Mouse (Mus musculus): ENCODE results near the gene Mpp2.

Gene Mpp2

DNA sequence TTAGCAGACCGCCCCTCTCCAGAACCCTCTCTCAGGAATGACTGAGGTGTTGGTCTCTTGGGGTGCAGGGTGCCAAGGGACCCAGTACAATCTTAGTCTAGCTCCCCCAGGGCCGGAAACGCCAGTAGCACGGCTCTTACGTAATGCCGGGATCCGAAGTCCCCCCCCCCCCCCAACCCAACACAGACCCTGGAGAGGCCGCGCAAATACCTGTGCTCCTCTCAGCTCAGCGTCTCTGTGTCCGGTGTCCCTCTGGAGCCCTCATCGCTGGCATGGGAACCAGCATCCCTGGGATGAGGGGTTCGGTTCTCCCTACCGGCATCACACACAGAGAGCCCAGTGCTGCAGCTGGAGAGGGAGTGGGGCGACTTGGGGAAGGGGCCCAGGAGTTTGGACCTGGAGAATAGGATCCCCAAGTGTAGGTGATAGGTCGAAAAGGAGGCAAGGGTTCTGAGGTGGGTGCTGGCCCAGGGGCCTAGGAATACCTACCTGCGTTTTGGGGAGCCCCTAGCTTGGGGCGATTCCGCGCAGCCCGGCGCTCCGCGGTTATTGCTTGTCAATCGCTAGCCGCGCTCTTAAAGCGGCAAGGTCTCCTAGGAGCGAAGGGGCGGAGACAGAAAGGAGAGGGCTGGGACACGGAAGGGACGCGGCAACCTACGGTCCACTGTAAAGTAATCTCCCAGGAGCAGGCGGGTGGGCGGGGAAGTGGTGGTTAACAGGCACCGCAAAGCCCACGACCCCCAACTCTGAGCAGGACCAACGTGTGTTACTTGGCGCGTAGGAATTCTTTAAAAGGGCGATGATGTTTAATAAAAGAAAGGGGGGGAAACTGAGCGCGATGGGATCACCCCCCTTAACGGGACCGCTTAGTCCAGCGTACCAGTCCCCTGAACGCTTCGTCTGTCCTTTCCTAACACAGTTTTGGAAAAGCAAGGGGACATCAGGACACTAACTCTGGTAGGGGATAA is at the start of gene Mpp2:
TSS of gene Mpp2 (minus strand) at position 585 of the 968 bp plus-strand sequence.
- DNase-seq (ENCODE audit: low spot score): peak; percentile 95

DNA sequence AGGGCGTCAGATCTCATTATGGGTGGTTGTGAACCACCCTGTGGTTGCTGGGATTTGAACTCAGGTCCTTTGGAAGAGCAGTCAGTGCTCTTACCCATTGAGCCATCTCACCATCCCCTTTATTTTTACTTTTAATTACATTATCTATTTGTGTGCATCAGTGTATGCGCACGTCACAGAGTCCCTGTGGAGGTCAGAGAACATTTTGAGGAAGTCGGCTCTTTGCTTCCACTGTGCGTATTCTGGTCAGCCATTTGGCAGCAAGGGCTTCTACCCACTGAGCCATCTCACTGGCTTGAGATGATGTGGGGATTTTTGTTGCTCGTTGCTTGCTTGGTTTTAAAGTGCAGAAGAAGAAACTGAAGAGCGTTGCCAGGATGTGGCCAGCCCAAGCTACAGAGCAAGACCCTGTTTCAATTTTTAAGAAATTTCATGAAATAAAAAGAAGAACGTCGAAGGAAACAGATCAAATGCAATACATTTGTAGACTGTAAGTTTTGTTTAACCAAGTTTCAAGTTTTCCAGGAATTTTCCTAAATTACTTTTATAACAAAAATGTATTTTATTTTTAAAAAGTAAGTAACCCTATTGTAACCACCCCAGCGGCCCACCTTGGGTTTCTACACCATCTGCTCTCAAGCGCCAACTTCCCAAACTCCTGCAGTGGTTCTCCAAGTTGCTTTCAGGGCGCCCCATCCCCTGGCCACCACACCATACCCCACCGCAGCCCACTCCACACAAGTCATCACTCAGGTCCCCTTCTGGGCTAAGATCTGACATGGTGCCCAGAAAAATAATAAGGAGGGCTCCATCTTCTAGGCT is 49.5 kb upstream of the Mpp2 start:
- no peak for DNase-seq (ENCODE audit: low spot score)

DNA sequence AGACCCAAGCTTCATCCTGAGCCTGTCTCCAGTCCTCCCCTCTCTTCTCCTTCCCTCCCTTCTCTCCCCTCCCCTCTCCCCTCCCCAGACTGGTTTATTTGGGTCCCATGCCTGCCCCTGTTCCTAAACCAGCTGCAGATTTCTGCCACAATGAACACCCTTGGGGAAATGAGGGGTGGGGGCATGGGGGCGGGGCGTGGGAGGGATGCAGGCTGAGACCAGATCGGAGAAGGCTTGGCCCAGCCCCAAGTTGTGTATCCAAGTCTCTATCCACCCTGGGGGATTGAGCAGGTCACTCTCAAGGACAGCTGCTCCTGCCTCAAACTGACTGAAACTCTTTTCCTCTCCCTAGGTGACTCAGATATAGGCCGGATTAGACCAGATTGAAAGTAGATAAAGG is 46.2 kb upstream of the Mpp2 start:
- DNase-seq (ENCODE audit: low spot score): no peak

- DNase-seq (ENCODE audit: low spot score): no peak
Measured at GRCm38 (mm10) chr11:102117386-102117785, 29.1 kb upstream of the Mpp2 start.

DNA sequence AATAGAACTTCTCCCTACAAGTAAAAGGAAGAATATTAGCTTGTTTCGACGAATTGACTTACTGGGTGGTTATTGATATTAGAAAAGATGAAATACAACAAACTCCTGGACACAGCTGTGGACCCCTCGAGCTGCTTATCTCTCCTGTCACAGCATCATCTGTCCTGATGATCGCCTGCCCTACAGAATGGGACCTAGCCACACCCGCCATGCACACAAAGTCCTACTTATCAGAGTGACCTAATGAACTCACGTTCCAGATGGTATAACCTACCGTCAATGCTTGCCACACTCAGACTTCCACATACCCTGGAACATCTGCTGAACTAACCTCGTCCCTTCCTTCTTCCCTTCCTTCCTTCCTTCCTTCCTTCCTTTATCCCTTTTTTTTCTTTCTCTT is 27.9 kb upstream of the Mpp2 start:
- no peak for DNase-seq (ENCODE audit: low spot score)

GRCm38 (mm10) chr11:102111576-102111975 is 23.3 kb upstream of the Mpp2 start:
- no peak for DNase-seq (ENCODE audit: low spot score)

- DNase-seq (ENCODE audit: low spot score): no peak
Measured at GRCm38 (mm10) chr11:102107732-102108131, 19.4 kb upstream of the Mpp2 start, which contains the start of gene Pyy. TSS of gene Pyy (minus strand) at chr11:102107832.

GRCm38 (mm10) chr11:102106911-102107310 is 18.6 kb upstream of the Mpp2 start:
- DNase-seq (ENCODE audit: low spot score): no peak

GRCm38 (mm10) chr11:102102485-102103258 is 14.4 kb upstream of the Mpp2 start:
- DNase-seq (ENCODE audit: low spot score): peak; percentile 74

- no peak for DNase-seq (ENCODE audit: low spot score)
Measured at GRCm38 (mm10) chr11:102101219-102101618, 12.9 kb upstream of the Mpp2 start, which contains the start of gene Ppy. TSS of gene Ppy (minus strand) at chr11:102101319.

- peak; percentile 92 for DNase-seq (ENCODE audit: low spot score)
Measured at GRCm38 (mm10) chr11:102096887-102097391, 8.6 kb upstream of the Mpp2 start.

GRCm38 (mm10) chr11:102096446-102096845 is 8.1 kb upstream of the Mpp2 start:
- DNase-seq (ENCODE audit: low spot score): no peak

GRCm38 (mm10) chr11:102095676-102096075 is 7.4 kb upstream of the Mpp2 start:
- no peak for DNase-seq (ENCODE audit: low spot score)

DNA sequence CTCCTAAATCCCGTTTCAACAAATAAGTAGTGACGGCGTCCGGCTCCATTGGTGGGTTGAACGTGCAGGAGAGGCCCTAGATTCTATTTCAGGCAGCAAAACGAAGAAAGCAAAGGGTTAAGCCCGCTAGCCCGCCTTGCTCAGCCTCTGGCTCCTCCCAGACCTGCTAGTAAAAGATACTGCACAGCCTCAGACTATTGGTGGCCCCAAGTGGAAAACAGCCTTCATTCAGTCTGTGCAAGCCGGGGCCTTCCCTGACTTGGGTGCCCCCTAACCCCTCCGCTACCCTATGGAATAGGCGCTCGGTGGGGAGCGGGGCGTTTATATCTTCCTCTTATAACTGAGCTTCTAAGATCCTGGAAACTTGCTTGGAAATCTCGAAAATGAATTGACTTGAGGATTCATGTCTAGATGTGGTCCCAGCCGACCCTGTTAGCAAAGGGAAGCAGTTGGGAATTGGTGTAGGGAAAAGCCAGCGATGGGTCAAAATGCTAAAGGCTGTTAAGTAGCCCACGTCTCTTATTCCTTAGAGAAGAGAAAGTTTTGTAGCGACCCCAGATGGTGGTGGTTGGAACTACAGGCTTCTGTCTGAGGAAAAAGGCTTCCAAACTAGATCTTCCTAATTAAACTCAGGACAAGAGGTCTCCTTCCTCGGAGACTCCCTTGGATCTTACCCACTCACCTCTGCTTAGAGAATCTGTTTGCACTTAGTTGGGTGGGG is 933 bp upstream of the Mpp2 start:
- DNase-seq (ENCODE audit: low spot score): peak; percentile 92

DNA sequence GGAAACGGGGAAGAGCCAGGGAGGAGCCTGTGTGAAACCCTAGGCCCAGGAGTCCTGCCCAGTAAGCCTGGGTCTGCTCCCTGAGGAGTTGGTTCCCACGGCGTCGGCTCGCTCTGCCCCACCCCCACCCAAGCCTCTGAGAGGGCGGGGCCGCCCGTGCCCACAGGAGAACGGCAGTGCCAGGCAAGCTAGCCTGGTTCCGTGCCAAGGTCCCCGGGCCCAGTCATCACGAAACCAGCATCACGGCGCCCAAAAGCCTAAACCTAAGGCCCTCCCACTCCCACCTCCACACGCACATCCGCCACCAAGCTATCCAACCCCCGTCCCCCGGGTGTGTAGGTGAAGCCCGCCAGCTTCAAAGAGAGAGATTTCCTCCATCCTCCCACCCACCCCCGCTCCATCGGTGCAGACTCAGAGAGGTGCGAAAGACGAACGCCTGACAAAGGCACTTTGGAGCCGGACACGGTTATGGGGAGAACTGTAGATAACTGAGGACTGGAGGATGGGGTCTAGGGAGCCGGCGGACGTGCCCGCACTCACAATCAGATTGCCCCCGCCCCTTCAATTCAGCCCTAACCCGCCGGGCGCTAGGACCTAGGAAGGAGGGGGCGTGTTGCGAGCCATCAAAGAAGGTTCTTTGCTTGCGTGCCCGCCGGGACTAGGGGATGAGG is 1.1 kb downstream of the Mpp2 start:
- DNase-seq (ENCODE audit: low spot score): peak; percentile 94

DNA sequence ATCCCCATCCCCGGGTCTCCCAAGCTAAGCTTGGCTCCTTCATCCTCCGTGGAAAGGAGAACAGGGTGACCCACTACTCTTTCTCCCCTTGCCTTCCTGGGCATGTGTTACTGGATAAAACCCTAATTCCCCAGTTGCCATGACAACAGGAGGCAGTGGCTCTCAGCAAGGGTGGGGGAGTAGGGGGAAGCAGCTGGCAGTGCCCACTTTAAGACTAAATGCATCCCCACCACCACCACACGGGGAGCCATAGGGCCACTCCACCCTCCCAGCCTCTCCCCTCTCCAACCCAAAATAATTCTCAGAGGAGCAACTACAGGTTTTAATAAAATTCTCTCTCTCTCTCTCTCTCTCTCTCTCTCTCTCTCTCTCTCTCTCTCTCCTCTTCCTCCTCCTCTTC is 2.0 kb downstream of the Mpp2 start:
- DNase-seq (ENCODE audit: low spot score): peak; percentile 47

DNA sequence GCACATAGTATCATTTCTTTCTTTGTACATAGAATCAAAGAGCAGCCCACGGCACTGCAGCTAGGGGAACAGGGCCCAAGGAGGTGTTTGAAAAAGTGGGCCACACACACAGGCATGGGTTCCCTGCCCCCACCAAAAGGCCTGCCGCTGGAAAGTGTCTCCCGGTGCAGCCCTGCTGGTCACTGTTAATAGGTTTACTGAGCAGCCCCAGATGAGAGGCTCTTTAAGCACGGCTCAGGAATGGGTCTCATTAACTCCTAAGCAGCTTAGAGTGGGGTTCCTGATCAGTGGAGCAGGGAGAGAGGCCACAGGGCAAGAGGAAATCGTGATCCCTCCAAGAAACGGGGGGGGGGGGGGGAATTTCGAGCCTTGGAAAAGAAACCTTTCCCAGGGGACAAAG is 4.2 kb downstream of the Mpp2 start:
- no peak for DNase-seq (ENCODE audit: low spot score)

DNA sequence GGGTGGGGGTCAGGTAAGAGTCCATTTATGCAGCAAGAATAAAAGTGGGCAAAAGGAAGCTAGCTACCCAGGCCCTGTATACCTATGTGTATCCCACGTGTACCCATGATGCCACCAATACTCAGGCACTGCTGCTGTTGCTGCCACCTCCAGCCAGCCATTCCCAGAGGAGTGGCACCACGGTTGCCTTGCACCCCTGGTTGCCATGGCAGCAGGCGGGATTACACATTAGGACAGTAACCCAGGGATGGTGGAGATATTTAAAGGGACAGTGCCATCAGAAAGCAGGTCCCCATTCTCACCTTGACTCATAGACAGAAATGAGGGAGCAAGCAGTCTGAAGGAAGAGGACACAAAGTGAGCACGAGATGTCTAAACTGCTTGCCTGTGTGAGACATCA is 5.1 kb downstream of the Mpp2 start:
- DNase-seq (ENCODE audit: low spot score): no peak

- DNase-seq (ENCODE audit: low spot score): peak; percentile 89
Measured at GRCm38 (mm10) chr11:102082322-102082721, 6.0 kb downstream of the Mpp2 start.

DNA sequence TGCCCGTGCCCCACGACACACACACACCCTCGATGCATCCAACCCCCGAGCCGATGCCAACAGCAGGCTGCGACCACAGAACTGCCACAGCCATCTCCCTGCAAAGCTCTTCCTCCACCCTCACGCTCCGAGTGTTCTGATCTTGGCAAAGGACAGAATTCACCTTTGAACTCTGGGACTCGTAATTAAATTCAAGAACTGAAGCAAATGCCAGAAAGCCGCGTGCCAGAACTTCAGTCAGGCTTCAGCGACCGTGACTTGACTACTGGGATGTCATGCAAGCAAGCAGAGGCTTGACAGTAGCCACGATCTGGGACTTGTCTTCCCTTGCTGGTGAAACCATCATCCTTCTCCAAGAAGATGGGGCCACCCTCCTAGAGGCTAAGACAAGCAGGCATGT is 14.6 kb downstream of the Mpp2 start:
- no peak for DNase-seq (ENCODE audit: low spot score)

Data from embryo, embryonic 10 days (tissue).